Comparison of ENCODE assay signal across 8 mouse cellular contexts in the genomic region with DNA sequence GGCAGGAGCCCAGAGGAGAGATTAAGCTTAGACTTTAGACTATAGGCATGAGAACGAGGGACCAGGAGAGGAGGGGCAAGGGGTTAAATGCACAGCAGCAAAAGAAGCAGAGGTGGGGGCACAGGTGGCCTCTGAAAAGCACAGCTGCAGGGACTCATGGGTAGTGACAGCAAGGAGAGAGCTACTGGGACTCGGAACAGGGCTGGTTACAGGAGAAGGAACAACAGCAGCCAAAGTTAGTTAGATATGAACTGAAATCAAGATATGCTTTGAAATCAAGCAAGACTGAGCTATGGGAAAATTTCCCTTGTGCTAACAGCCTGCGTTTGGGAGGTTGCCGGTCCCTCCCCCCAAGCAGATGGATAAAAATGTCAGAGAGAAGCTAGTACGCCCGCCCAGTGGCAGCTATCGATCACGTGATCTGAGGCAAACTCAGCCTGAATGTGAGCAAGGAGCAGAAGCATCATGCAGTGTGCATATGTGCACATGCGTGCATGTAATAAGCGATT. TPM values are rescaled to one million over a fixed set of nuclear protein-coding genes. Genes with fewer than 3 reads are reported as not detected.
DNase-seq lines count a peak whose midpoint lies in the region; ATAC-seq lines count a peak whose summit lies in the region.

No protein-coding gene starts in this region.

- intact Hi-C loops in heart, postnatal 25 days (cut with DNase I): no loop called here

- H3K4me3 ChIP-seq in heart, embryonic 10.5 days: peak overlapping the region; percentile 28; the same call in 1 of the 2 replicates
- no peak overlapping the region for H3K4me3 ChIP-seq in hindbrain, embryonic 13.5 days
- peak overlapping the region; percentile 10; the same call in 1 of the 2 replicates for H3K4me3 ChIP-seq in liver, embryonic 13.5 days (replicated peaks)
- no peak overlapping the region for H3K4me3 ChIP-seq in stomach, embryonic 15.5 days (replicated peaks)

- 35% methylated on average over 10 of the region's 10 CpGs for WGBS in heart, embryonic 10.5 days
- 37% methylated on average over 10 of the region's 10 CpGs for WGBS in hindbrain, embryonic 13.5 days
- 28% methylated on average over 10 of the region's 10 CpGs for WGBS in liver, embryonic 13.5 days (ENCODE audit: insufficient replicate concordance)
- 28% methylated on average over 10 of the region's 10 CpGs for WGBS in stomach, embryonic 15.5 days

- no peak overlapping the region for H3K9ac ChIP-seq in hindbrain, embryonic 13.5 days
- H3K9ac ChIP-seq in liver, embryonic 13.5 days: no peak overlapping the region
- no peak overlapping the region for H3K9ac ChIP-seq in stomach, embryonic 15.5 days

- peak; percentile 40; the same call in 1 of the 2 replicates for ATAC-seq in hindbrain, embryonic 13.5 days (ENCODE audit: low FRiP score)
- no peak for ATAC-seq in liver, embryonic 13.5 days (ENCODE audit: low read depth)
- peak; percentile 62 for ATAC-seq in stomach, embryonic 15.5 days (ENCODE audit: insufficient read depth, low FRiP score, low read depth)

- peak overlapping the region; percentile 53; the same call in 1 of the 2 replicates for H3K27ac ChIP-seq in heart, embryonic 10.5 days
- H3K27ac ChIP-seq in hindbrain, embryonic 13.5 days: no peak overlapping the region
- H3K27ac ChIP-seq in liver, embryonic 13.5 days: no peak overlapping the region
- H3K27ac ChIP-seq in stomach, embryonic 15.5 days: 0 out of 2 replicates have a peak overlapping the region, but pooled peaks have one; percentile 17

- no peaks in the 10 kb centered on the region for H3K27me3 ChIP-seq in heart, embryonic 10.5 days (ENCODE audit: insufficient read depth, poor library complexity, severe bottlenecking)
- H3K27me3 ChIP-seq in hindbrain, embryonic 13.5 days: peaks cover 6% of the 10 kb centered on the region; the same call in 1 of the 2 replicates
- no peaks in the 10 kb centered on the region for H3K27me3 ChIP-seq in liver, embryonic 13.5 days
- no peaks in the 10 kb centered on the region for H3K27me3 ChIP-seq in stomach, embryonic 15.5 days (replicated peaks)

- no peaks in the 10 kb centered on the region for H3K9me3 ChIP-seq in heart, embryonic 10.5 days
- no peaks in the 10 kb centered on the region for H3K9me3 ChIP-seq in hindbrain, embryonic 13.5 days
- H3K9me3 ChIP-seq in liver, embryonic 13.5 days (replicated peaks): no peaks in the 10 kb centered on the region
- H3K9me3 ChIP-seq in stomach, embryonic 15.5 days: no peaks in the 10 kb centered on the region

- peaks cover 37% of the 10 kb centered on the region for H3K4me1 ChIP-seq in heart, embryonic 10.5 days
- H3K4me1 ChIP-seq in hindbrain, embryonic 13.5 days (replicated peaks): peaks cover 5% of the 10 kb centered on the region
- peaks cover 79% of the 10 kb centered on the region for H3K4me1 ChIP-seq in liver, embryonic 13.5 days (replicated peaks)
- H3K4me1 ChIP-seq in stomach, embryonic 15.5 days: peaks cover 14% of the 10 kb centered on the region

- no peaks in the 10 kb centered on the region for H3K36me3 ChIP-seq in heart, embryonic 10.5 days
- no peaks in the 10 kb centered on the region for H3K36me3 ChIP-seq in hindbrain, embryonic 13.5 days
- no peaks in the 10 kb centered on the region for H3K36me3 ChIP-seq in liver, embryonic 13.5 days
- H3K36me3 ChIP-seq in stomach, embryonic 15.5 days: no peaks in the 10 kb centered on the region

- DNase-seq in heart, embryonic 10.5 days (ENCODE audit: low spot score): no peak
- DNase-seq in heart, postnatal 25 days (ENCODE audit: low spot score): no peak
- DNase-seq in ZHBTc4 (ENCODE audit: low read depth, low spot score): peak; percentile 51
- peak; percentile 42 for DNase-seq in liver, embryonic 13.5 days
- no peak for DNase-seq in gastrocnemius, adult 8-10 months (ENCODE audit: low spot score in 2 of 2)
- DNase-seq in adipocyte (ENCODE audit: low spot score): no peak

- peak overlapping the region; percentile 36 for H3K4me2 ChIP-seq in hindbrain, embryonic 13.5 days
- H3K4me2 ChIP-seq in liver, embryonic 13.5 days: peak overlapping the region; percentile 36
- peak overlapping the region; percentile 24 for H3K4me2 ChIP-seq in stomach, embryonic 15.5 days

RNA-seq across cellular contexts. Expression of a gene that starts 5.2 kb away (rescaled TPM):
- polyA plus RNA-seq in heart, embryonic 10.5 days (2016; fragmentation: Nextera tagmentation; extraction: Ambion mirVana): 53.7 and 85.6 TPM in 2 replicates
- 100 to 1,000 TPM; 153 to 157 TPM for total RNA-seq in heart, postnatal 25 days (2021)
- polyA plus RNA-seq in hindbrain, embryonic 13.5 days (2015; fragmentation: Nextera tagmentation; extraction: Ambion mirVana): 72.1 and 73.0 TPM in 2 replicates
- 15.4 and 18.1 TPM in 2 replicates for polyA plus RNA-seq in liver, embryonic 13.5 days (2015; fragmentation: Nextera tagmentation; extraction: Ambion mirVana)
- 49.3 and 55.6 TPM in 2 replicates for polyA plus RNA-seq in stomach, embryonic 15.5 days (2015; fragmentation: Nextera tagmentation; extraction: Ambion mirVana)
- total RNA-seq in gastrocnemius, adult 8-10 months (2022): 10 to 100 TPM; 44.2 to 57.1 (median 54.9) TPM

RNA-seq across cellular contexts. Expression of a gene that starts 56.0 kb away (rescaled TPM):
- polyA plus RNA-seq in heart, embryonic 10.5 days (2016; fragmentation: Nextera tagmentation; extraction: Ambion mirVana): 44.7 and 56.1 TPM in 2 replicates
- total RNA-seq in heart, postnatal 25 days (2021): 10 to 100 TPM; 65.5 to 74.3 TPM
- 69.1 and 69.5 TPM in 2 replicates for polyA plus RNA-seq in hindbrain, embryonic 13.5 days (2015; fragmentation: Nextera tagmentation; extraction: Ambion mirVana)
- 5.6 and 6.3 TPM in 2 replicates for polyA plus RNA-seq in liver, embryonic 13.5 days (2015; fragmentation: Nextera tagmentation; extraction: Ambion mirVana)
- 40.6 and 46.7 TPM in 2 replicates for polyA plus RNA-seq in stomach, embryonic 15.5 days (2015; fragmentation: Nextera tagmentation; extraction: Ambion mirVana)
- 10 to 100 TPM; 12.0 to 14.8 (median 13.2) TPM for total RNA-seq in gastrocnemius, adult 8-10 months (2022)

RNA-seq across cellular contexts. Expression of a gene that starts 56.6 kb away (rescaled TPM):
- 43.2 and 43.9 TPM in 2 replicates for polyA plus RNA-seq in heart, embryonic 10.5 days (2016; fragmentation: Nextera tagmentation; extraction: Ambion mirVana)
- total RNA-seq in heart, postnatal 25 days (2021): 10 to 100 TPM; 30.5 to 39.7 TPM
- 48.4 and 53.5 TPM in 2 replicates for polyA plus RNA-seq in hindbrain, embryonic 13.5 days (2015; fragmentation: Nextera tagmentation; extraction: Ambion mirVana)
- 18.0 and 19.1 TPM in 2 replicates for polyA plus RNA-seq in liver, embryonic 13.5 days (2015; fragmentation: Nextera tagmentation; extraction: Ambion mirVana)
- 48.8 and 49.4 TPM in 2 replicates for polyA plus RNA-seq in stomach, embryonic 15.5 days (2015; fragmentation: Nextera tagmentation; extraction: Ambion mirVana)
- total RNA-seq in gastrocnemius, adult 8-10 months (2022): 10 to 100 TPM in 1 of 4 experiments, 1 to 10 TPM in 3; 8.4 to 10.3 (median 8.6) TPM

Comparison
In these comparisons a context has a peak if more than half of its experiments do, and no peak if none do; other contexts are left out.
1. DNase-seq: peak in ZHBTc4 (single experiment) and liver, embryonic 13.5 days (single experiment); none in heart, embryonic 10.5 days (single experiment), heart, postnatal 25 days (single experiment), gastrocnemius, adult 8-10 months (0 of 2) and adipocyte (single experiment).
2. H3K27ac ChIP-seq: peak in heart, embryonic 10.5 days (single experiment) and stomach, embryonic 15.5 days (single experiment); none in hindbrain, embryonic 13.5 days (single experiment) and liver, embryonic 13.5 days (single experiment).
3. H3K4me3 ChIP-seq: peak in heart, embryonic 10.5 days (single experiment) and liver, embryonic 13.5 days (single experiment); none in hindbrain, embryonic 13.5 days (single experiment) and stomach, embryonic 15.5 days (single experiment).
4. Peak in every context shown above with its lines, with median percentiles within 50 percentile points of each other: H3K4me2 ChIP-seq.